Mouse (Mus musculus) stomach, postnatal 0 days (tissue): Measurements from ENCODE around the gene Nrxn3.

ENCODE experiments used
- CTCF ChIP-seq: IDR thresholded peaks from 2 replicates; pipeline ENCODE4 v1.5.1; 2016; ENCODE audit warnings: antibody characterized with exemption, low read depth, mild to moderate bottlenecking, moderate library complexity
- EP300 ChIP-seq: optimal IDR thresholded peaks from 2 replicates; pipeline ENCODE3; 2016; ENCODE audit warnings: antibody characterized with exemption

- TF ChIP-seq CTCF (no peak), EP300 (no peak)
Measured at GRCm38 (mm10) chr12:88778036-88778435, 55.4 kb downstream of the Nrxn3 start.
